Mouse (Mus musculus) spleen, adult 2 months (tissue): ENCODE results near the gene Nrm.

Experiments used
- CTCF ChIP-seq: fragments of 200-500 bp; IDR thresholded peaks from 2 replicates; pipeline ENCODE4 v1.5.1; 2011; ENCODE audit warnings: mild to moderate bottlenecking, inconsistent platforms; ENCODE audit not compliant: insufficient read depth, insufficient read length, insufficient replicate concordance; ENCODE audit errors: extremely low read depth
- POLR2A ChIP-seq: fragments of 200-500 bp; IDR thresholded peaks from 2 replicates; pipeline ENCODE4 v1.6.1; 2011; ENCODE audit warnings: low read depth, low read length, inconsistent platforms

DNA sequence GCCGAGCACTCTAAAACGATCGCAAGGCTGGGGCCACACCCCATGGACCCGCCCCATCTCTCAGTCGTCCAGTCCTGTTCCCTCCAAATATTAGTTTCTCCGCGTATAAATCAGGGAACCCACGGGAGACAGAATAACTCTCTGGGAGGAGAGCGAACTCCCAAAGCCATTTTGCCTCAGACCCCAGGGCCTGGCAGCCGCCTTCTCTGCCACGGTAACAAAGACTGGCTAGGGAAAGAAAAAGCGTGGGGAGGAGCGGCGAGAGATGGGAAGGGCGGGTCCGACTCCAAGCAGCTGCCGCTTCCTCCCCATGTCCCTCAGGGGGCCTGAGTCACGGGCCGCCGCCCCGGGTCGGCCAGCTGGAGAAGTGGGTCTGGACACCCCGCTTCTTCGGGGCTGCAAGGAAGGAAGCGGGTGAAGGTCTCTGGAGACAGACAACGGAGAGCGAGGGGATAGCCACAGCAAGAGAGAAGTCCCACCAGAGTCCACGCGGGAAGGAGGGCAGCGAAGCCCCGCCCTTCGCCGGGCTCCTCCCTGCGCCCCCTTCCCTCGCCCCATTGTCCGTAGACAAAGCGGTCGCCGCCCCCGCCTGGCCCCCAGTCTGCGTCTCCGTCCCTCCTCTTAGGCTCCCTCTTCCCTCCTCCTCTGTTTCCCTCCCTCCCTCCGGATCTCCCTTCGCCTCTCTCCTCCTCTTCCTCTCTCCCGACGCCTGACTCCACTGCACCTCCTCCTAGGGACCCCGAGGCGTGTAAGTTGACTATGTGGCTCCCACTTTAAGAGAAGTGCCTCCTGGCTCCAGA, 4.6 kb downstream of the Nrm start, which contains the start of gene Ppp1r18:
- TF ChIP-seq POLR2A (no peak), CTCF (no peak)
